Mouse (Mus musculus): ENCODE measurements around the gene Card9.

Gene Card9

GRCm38 (mm10) chr2:26325386-26326181, 35.1 kb downstream of the Card9 start:
- DNase-seq = peak; percentile 68 to 73

- DNase-seq = no peak
Measured at GRCm38 (mm10) chr2:26324917-26325316, 35.8 kb downstream of the Card9 start.

GRCm38 (mm10) chr2:26323589-26324325, 37.0 kb downstream of the Card9 start:
- DNase-seq = no peak

DNA sequence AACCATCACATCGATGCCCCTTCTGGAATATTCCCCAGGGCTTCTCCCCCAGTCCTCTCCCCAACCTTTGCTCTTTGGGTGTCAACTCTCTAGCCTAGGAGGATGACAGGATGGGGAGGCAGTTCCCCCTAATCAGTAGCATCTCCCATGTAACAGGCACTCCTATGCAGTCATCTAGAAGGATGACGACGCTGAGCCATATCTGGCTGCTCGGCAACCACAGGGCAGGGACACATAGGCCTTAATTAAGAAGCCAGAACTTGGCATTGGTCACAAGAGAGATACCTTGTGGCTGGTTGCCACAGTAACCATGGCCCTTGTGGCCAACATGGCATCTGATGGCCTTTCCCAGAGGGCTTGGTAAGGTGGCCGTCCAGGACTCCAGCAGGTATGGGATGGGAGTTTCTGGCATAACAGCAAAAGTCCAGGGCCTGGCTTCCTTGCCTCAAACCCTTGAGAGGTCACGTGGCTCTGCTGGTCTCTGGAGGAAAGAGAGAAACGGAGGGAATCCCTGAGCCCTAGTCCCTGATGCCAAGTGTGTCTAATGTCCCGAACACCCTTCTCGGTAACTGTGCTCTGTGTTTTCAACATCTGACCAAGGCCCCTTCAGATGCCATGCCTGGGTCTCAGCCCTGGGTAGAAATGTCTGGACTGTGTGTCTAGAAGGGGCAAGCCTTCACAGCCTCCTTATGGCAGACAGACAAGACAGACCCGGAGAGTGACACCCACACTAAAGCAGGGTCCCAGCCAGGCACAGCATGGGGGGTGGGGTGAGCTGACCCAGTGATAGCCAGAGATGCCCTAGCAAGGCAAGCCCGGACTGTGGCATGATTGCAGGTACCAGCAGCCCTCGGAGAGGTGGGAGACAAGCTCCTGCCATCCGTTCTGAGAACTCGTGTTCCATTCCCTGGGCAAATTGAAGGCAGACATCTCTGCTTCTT, 40.2 kb downstream of the Card9 start:
- peak in 1 of 2 experiments; percentile 16 for DNase-seq

GRCm38 (mm10) chr2:26319519-26320244, 41.0 kb downstream of the Card9 start:
- peak in 1 of 2 experiments; percentile 20 for DNase-seq

DNA sequence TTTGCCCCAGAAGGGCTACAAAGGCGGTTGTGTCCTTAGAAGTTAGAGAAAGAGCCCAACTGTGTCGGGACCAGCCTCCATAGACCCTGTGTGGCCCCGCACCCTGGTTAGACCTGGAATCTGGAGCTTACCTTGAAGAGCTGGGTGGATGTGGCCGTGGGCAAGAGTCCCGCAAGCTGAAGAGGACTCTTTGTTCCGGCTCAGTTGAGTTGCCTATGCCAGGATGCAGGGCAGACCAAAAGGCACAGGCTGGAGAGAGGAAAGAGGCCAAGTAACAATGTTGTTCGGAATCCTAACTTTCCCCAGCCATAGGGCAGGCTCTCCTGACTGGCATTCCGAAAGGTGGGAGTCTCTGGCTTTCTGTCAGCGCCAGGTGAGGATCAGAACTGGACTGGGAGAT, 41.6 kb downstream of the Card9 start:
- peak in 1 of 2 experiments; percentile 19 for DNase-seq

- DNase-seq = peak in 1 of 2 experiments; percentile 15
Measured at GRCm38 (mm10) chr2:26317991-26318672, 42.6 kb downstream of the Card9 start.

DNA sequence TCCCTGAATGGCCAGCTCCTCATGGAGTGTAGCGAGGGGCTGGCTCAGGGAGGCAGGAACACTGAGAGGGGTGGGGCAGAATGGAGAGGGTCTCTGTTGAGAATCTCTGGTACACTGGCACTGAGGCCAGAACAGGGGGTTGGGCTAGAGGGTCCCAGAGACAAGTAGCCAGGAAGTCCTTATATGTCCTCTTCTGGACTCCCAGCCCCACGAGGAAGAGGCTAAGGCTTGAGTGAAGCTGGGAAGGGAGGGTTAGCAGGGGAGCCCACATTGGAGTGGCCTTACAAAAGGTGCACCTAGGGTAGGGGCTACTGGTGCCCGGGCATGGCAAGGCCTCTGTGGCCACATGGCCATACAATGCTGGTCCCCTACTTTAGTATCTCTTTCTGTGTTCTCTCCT, 43.3 kb downstream of the Card9 start:
- DNase-seq = no peak

DNA sequence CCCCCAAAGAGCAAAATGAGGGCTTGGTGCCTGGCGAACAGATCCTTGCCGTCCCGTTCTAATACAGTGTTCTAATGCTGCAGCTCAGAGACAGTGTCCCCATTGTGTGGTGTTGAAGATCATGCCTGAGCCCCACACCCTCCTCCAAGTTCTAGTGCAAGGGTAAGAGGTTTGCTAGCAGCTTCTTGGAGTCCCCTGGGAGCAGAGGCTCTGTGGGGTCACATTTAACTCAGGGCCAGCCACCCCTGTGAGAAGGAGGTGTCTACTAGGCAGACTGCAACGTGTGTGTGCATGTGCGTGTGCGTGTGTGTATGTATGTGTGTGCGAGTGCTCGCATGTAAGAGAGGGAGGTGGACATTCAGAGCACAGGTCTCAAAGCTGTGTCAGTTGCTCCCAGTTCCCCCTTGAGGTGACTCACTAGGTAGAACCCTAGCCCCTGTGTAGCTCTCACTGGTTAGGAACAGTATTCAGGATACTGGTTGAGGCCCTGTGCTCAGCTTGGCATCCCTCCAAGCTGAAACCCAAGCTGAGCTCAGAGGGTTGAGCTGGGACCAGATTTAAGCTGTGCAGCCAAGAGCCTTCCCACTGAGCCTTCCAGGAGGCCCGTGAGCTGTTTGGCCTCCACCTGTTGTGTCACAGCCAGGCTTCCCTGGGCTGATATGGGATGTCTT, 44.0 kb downstream of the Card9 start:
- peak in 1 of 2 experiments; percentile 40 for DNase-seq

DNA sequence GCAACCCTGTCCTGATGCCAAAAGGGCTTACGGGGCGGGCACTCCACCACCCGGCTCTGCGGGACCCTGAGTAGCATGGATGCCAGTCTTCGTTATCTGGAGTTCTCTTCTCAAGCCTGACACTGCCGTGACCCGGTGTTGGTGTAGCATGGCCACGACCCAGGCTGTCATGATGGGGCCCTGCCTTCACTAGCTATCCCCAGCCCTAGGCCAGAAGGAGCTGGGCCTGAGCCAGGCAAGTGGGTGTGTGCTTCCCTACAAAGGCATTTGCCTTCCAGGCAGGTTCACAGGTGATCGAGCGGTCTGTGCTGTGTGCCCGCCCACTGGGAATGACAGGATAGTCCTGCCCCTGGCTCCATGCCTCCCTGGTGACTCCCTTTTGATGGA, 44.8 kb downstream of the Card9 start:
- peak; percentile 60 to 72 for DNase-seq

DNA sequence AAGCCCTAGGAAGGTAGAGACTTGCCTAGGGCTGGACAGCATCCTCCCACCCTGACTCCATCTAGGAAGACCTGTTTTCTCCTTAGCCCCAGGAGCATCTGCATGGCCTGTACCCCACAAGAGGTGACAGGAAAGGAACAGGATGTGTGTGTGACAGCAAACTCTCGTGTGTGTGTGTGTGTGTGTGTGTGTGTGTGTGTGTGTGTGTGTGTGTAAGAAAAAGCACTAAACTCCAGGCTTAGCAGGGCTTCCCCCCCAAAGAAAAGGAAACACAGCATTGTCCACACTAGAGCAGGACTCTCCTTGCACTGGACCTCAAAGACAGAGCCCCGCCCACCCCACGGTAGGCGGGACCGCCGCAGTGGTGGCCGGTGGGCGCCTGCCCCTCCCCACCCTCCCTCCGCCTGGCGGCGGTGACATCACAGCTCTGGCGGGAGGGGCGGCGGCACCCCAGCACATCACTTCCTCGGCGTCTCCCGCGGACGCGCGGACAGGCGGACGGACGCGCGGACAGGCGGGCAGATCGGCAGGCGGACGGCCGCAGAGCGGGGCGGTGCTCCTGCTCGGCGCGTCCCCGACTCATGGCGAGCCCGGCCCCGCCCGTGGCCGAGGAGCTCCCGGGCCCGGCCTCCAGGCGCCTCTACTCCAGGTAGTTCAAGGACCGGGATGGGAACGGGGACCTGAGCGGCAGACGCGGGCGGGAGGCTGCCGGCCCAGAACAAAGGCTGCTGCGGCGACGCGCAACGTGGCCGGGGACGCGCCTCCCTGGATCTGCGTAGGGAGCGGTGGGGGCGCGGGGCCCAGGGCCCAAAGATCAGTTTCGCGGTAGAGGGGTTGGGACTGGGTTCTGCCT, 45.4 kb downstream of the Card9 start, which contains the start of gene Gpsm1:
Gene Gpsm1 (plus strand): TSS at position 444 of the 853 bp plus-strand sequence.
- peak; percentile 90 to 95 for DNase-seq

- DNase-seq = peak; percentile 78 to 94
Measured at GRCm38 (mm10) chr2:26314281-26315071, 46.2 kb downstream of the Card9 start.

DNA sequence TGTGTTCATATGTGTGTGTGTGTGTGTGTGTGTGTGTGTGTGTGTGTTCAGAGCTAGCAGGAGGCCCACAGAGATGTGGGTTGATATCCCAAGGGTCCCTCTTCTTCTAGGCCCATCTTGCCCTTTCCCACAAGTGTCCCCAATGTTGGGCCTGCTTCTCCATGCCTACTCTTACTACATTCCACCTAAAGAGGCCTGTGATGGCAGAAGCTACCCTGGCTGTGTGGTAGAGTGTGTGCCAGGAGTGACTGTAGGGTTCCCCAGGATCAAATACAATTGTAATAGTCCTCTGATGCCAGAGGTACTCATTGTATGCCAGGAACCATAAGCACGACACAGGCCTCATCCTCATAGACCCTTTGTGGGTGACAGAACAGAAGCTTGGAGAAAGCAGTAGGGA, 47.3 kb downstream of the Card9 start:
- DNase-seq = no peak

GRCm38 (mm10) chr2:26312812-26313211, 47.9 kb downstream of the Card9 start:
- no peak for DNase-seq

- no peak for DNase-seq
Measured at GRCm38 (mm10) chr2:26311936-26312335, 48.8 kb downstream of the Card9 start.

- DNase-seq = peak; percentile 69 to 89
Measured at GRCm38 (mm10) chr2:26309739-26310138, 51.0 kb downstream of the Card9 start.

DNA sequence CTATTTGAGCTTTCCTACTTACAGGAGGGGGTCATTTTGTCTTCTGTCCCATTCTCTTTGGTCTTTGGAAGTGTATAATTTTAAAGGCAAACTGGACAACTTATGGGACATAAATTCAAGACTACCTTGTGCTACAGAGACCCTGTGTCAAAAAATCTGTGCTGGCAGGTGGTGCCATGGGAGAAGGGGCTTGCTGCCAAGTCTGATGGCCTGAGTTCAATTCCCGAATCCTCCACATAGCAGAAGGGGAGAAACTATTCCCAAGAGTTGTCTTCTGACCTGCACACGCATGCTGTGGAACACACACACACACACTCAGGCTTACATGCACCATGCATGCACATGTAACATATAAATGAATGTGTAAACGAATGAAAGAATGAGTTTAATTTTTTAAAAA, 54.0 kb downstream of the Card9 start:
- no peak for DNase-seq

DNA sequence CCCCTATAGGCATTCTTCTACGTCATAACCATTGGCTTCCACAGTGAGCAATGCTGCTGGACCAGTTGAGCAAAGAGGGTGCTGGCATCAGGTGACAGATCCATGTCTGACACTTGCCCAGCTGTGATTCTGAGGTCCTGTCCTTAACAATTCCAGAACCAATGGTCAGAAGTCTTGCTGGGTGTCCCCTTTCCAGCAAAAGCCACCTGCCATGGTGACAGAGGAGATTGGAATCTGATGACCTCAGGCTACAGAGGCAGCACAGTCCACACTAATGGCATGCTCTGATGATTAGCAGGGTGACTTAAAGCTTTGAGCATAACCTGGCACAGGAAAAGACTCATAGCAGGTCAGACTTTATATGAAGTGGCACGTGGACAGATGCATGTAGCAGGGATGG, 55.2 kb downstream of the Card9 start:
- DNase-seq = no peak

DNA sequence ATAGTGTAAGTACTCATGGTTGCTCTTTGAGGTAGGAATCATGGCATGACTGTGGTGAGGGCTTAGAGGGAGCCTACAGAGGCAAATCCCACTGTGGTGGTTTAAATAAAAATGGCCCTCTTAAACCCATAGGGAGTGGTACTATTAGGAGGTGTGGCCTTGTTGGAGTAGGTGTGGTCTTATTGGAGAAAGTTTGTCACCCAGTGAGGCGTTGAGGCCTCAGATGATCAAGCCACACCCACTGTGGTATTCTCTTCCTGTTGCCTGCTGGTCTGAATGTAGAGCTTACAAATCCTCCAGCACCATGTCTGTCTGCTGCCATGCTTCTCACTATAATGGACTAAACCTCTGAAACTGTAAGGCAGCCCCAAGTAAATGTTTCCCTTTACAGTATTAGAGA, 56.0 kb downstream of the Card9 start:
- DNase-seq = no peak
